Mouse (Mus musculus): ENCODE measurements at regions not wholly inside any gene's neighbourhood (a gene's known extent, or its start where the extent isn't known, plus 50 kb on each side); places are given as distances from the start of the nearest gene placed in this dataset.

DNA sequence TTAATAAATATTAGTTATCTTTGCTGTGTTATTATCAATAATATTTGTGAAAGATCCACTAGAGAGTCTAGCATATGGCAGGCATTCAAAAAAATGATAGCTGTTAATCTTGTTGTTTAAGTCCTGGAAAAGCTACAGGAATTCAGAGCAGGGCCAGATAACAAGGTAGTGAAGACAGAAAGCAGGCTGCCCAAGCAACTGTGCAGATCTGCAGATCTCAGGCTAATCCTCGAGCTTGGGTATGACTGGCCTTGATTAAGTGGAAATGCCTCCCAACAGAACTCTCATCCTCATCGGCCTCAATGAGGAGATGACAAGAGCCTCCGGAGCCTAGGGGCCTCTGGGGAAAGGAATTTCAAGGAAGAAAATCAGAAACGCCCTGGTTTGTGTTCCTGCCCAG lies 142.9 kb upstream of the Pkdcc start:
- 85% methylated on average over 4 of the region's 4 CpGs for WGBS

DNA sequence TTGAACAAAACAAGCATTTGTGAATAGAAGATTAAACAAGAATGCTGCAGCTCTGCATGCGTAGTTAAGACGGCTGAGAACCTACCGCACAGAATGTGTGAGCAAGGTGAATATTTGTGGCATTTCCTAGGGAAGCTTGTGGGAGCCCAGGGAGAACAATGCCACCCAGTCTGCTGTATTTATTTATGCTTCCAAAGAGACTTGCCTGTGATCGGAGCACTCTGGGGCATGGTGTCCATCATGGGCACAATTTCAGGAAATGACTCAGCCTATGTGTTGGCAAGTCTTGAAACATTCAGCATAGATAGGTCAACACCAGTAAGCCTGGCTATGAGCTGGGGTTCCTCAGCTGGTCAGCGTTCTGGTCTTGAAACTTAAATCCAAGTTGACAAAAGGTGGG lies 140.2 kb upstream of the Pkdcc start:
- TF ChIP-seq POLR2A (IDR thresholded peaks at IDR 0.05; ENCODE audit: insufficient read depth, low read depth, low read length) (no peak), CTCF (IDR thresholded peaks at IDR 0.05; ENCODE audit: insufficient read depth, low read depth, low read length) (no peak)
- H3K27ac ChIP-seq (ENCODE audit: insufficient read depth, low read depth, low read length), result no peak overlapping the region
- no peak overlapping the region for H3K4me3 ChIP-seq (ENCODE audit: insufficient read depth, low read depth, low read length)
- 62% methylated on average over 5 of the region's 5 CpGs for WGBS
- H3K4me1 ChIP-seq (ENCODE audit: control insufficient read depth, insufficient read depth, low read length), result no peaks in the 10 kb centered on the region

More for the DNA sequence above, 142.9 kb upstream of the Pkdcc start:
- Histone ChIP-seq H3K4me3 (ENCODE audit: insufficient read depth, low read depth, low read length) (no peak overlapping the region), H3K4me1 (ENCODE audit: control insufficient read depth, insufficient read depth, low read length) (no peaks in the 10 kb centered on the region), H3K27ac (ENCODE audit: insufficient read depth, low read depth, low read length) (no peak overlapping the region)
- no peak for TF ChIP-seq CTCF (IDR thresholded peaks at IDR 0.05; ENCODE audit: insufficient read depth, low read depth, low read length)
- TF ChIP-seq POLR2A (IDR thresholded peaks at IDR 0.05; ENCODE audit: insufficient read depth, low read depth, low read length), result no peak

DNA sequence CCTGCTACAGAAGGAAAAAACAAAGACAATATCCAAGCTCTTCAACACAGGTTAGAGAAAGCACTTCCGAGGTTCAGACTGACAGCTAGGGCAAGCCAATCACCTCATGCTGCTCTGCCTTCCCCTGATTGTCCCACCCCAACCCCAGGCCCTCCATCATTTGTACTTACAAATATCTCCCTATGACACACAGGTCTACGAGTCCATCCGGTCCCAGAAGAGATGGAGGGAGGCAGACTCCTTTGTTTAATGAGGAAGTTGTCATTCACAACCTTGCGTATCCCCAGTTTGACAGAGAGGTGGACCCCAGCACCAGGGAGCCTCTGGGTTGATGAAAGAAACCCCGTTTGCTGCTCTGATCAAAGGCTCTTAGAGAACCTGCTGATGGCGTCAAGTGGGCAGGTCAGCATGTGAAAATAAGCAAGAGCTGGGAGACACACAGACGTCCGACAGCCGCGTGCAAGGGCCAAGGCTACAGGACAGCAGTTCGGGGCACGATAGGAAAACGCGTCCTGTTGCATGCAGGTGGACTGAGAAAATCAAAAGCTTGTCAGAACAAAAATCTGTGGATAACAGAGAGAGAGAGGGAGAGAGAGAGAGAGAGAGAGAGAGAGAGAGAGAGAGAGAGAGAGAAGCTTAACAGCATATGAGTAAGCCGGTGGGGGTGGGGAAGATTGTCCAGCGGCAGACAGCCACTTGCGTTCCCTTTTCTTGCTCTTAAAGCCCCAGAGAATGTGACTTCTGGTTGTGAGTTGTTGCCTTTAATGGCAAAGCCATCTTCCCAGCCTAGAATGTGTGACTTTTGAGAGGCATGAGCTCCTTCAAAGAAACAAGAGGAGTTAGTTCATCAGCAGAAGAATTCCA lies 137.1 kb upstream of the Pkdcc start:
- Histone ChIP-seq H3K27ac (ENCODE audit: insufficient read depth, low read depth, low read length) (no peak overlapping the region), H3K4me3 (ENCODE audit: insufficient read depth, low read depth, low read length) (no peak overlapping the region), H3K4me1 (ENCODE audit: control insufficient read depth, insufficient read depth, low read length) (peaks cover 7% of the 10 kb centered on the region)
- WGBS, result 74% methylated on average over 17 of the region's 17 CpGs
- TF ChIP-seq CTCF (IDR thresholded peaks at IDR 0.05; ENCODE audit: insufficient read depth, low read depth, low read length) (no peak), POLR2A (IDR thresholded peaks at IDR 0.05; ENCODE audit: insufficient read depth, low read depth, low read length) (no peak)

DNA sequence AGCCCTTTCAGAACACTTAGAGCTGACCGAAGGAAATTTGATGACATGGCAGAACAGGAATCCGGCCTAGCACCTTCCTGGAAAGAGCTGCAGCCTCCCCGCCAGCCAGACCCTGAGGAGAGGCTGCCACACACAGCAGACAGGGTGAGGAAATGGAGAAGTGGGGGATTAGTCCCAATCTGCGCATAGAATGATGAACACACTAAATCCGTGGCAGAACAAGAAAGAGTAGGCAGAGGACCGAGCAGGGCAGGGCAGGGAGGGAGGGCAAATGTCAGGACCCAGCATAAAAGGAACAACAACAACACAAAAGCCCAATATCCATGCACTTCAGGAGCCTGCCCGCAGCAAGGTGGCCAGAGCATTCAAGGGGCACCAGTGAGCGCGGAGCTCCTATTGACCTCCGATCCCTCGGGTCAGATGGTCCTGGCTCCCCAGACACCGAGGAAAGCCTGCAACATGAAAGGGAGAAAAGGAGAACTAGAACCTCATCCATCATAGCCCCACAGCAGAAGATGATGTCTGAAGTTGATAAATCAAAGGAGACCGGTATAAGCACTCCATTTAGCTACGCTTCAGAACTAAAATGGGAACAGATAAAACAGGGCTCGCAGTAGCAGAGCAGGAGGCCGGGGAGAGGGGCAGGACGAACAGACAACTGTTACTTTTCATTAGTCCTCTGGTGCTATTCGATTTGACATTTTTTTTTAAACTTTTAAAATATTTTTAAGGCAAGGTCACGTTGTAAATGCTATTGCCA lies 136.3 kb upstream of the Pkdcc start:
- WGBS, result 78% methylated on average over 19 of the region's 19 CpGs
- no peak overlapping the region for H3K27ac ChIP-seq (ENCODE audit: insufficient read depth, low read depth, low read length)
- TF ChIP-seq CTCF (IDR thresholded peaks at IDR 0.05; ENCODE audit: insufficient read depth, low read depth, low read length), result no peak
- no peak for TF ChIP-seq POLR2A (IDR thresholded peaks at IDR 0.05; ENCODE audit: insufficient read depth, low read depth, low read length)
- peaks cover 7% of the 10 kb centered on the region for H3K4me1 ChIP-seq (ENCODE audit: control insufficient read depth, insufficient read depth, low read length)
- H3K4me3 ChIP-seq (ENCODE audit: insufficient read depth, low read depth, low read length), result no peak overlapping the region

DNA sequence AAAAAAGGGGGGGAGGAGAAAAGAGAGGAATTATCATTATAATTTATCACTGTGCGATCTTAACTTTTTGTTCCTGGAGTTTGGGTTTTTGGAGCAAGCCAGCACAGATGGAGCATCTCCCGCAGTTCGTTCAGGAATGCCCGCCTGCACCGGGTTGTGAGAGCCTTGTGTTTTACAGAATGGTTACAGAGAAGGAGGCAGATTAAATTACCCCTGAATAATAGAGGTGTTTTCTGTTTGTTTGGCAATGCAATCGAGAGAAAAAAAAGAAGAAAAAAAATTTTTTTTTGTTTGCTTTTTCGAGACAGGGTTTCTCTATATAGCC lies 135.8 kb upstream of the Pkdcc start:
- 66% methylated on average over 7 of the region's 7 CpGs for WGBS
- no peak overlapping the region for H3K27ac ChIP-seq (ENCODE audit: insufficient read depth, low read depth, low read length)
- TF ChIP-seq POLR2A (IDR thresholded peaks at IDR 0.05; ENCODE audit: insufficient read depth, low read depth, low read length) (no peak), CTCF (IDR thresholded peaks at IDR 0.05; ENCODE audit: insufficient read depth, low read depth, low read length) (no peak)

DNA sequence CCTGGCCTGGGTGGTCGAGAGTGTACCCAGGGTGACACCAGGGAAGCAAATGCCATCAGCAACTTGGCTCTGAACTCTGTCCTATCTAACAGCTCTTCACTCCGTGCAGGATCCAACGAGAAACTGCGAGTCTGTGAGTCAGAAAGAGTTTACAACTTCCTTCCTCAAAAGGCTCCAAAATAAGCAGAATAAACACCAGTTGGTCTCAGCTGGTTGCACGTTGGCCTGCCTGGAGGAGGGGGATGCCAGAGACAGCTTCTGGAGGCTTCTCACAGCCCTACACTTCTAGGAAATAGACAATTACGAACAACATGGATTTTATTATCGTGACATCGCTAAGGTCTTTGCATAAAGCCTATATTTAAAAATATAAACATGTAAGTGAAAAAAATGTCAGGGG lies 133.4 kb upstream of the Pkdcc start:
- H3K4me3 ChIP-seq (ENCODE audit: insufficient read depth, low read depth, low read length), result no peak overlapping the region
- 40% methylated on average over 8 of the region's 8 CpGs for WGBS
- no peak for TF ChIP-seq CTCF (IDR thresholded peaks at IDR 0.05; ENCODE audit: insufficient read depth, low read depth, low read length)
- peaks cover 7% of the 10 kb centered on the region for H3K4me1 ChIP-seq (ENCODE audit: control insufficient read depth, insufficient read depth, low read length)
- no peak overlapping the region for H3K27ac ChIP-seq (ENCODE audit: insufficient read depth, low read depth, low read length)

More for the DNA sequence above, 135.8 kb upstream of the Pkdcc start:
- H3K4me3 ChIP-seq (ENCODE audit: insufficient read depth, low read depth, low read length), result no peak overlapping the region
- H3K4me1 ChIP-seq (ENCODE audit: control insufficient read depth, insufficient read depth, low read length), result peaks cover 7% of the 10 kb centered on the region

DNA sequence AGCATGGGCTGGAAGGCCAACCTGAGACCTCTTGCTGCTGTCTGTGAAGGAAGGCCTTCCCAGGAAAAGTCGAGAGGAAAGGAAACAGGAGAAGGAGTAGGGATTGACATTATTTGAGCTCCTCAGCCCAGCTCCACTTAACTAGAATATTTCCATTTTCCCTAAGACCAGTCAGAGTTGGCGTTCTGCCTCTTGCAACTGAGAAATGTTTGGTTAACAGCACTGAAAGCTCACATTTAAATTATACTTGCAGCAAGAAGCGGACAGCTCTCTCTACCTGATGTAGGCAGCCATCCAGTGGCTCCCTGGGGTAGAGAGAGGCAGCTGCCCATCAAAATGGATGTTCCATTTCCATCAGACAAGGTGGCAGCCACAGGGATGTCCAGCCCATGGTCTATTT lies 131.6 kb upstream of the Pkdcc start:
- no peak overlapping the region for H3K27ac ChIP-seq (ENCODE audit: insufficient read depth, low read depth, low read length)
- TF ChIP-seq CTCF (IDR thresholded peaks at IDR 0.05; ENCODE audit: insufficient read depth, low read depth, low read length) (no peak), POLR2A (IDR thresholded peaks at IDR 0.05; ENCODE audit: insufficient read depth, low read depth, low read length) (no peak)
- H3K4me3 ChIP-seq (ENCODE audit: insufficient read depth, low read depth, low read length), result no peak overlapping the region
- 72% methylated on average over 3 of the region's 3 CpGs for WGBS
- peaks cover 7% of the 10 kb centered on the region for H3K4me1 ChIP-seq (ENCODE audit: control insufficient read depth, insufficient read depth, low read length)

DNA sequence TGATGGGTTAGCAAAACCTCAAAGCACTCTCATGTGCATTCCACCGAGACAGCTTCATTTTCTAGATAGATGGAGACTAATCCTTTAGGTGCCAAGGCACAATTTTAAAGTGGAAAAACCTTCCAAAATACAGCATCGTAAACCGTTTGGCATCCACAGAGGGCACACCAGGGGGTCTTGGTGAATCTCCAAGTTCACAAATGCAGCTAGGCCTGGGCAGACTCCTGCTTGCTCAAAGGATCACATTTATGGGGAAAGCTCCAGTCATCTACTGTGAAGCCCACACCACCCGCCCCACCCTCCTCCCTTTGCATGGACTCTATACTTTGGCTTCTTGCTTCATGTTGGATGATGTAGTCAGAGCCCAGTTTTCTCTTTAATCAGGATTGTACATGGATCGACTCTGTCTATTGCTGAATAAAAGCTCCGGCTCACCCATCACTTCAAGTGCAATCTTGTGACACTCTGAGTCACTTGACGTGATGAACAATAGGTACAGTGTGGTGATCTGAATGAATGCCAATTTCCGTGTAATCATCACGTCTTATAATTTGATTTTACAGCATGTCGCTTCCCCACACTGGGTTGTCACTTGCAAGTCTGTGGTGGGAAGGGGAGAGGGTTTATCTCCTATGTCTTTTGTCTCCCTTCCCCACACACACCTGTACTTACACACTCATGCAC lies 129.2 kb upstream of the Pkdcc start:
- WGBS, result 71% methylated on average over 10 of the region's 10 CpGs
- TF ChIP-seq POLR2A (IDR thresholded peaks at IDR 0.05; ENCODE audit: insufficient read depth, low read depth, low read length), result no peak
- no peak for TF ChIP-seq CTCF (IDR thresholded peaks at IDR 0.05; ENCODE audit: insufficient read depth, low read depth, low read length)
- H3K4me1 ChIP-seq (ENCODE audit: control insufficient read depth, insufficient read depth, low read length), result peaks cover 7% of the 10 kb centered on the region
- H3K27ac ChIP-seq (ENCODE audit: insufficient read depth, low read depth, low read length), result no peak overlapping the region
- H3K4me3 ChIP-seq (ENCODE audit: insufficient read depth, low read depth, low read length), result no peak overlapping the region

DNA sequence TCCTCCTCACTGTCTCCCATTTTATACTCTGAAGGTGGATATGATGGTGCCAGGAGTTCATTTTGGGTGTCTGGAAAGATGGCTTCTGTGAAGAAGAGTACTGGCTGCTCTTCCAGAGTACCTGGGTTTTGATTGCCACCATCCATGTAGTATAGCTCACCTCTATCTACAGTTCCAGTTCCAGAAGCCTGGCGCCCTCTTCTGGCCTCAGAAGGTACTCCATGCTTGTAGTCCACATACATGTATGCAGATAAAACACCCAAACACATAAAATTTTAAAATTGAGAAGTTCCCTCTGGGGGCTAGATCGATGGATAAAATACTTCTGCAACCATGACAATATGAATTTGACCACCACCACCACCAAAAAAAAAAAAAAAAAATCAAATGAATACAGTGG lies 128.4 kb upstream of the Pkdcc start:
- no peak for TF ChIP-seq POLR2A (IDR thresholded peaks at IDR 0.05; ENCODE audit: insufficient read depth, low read depth, low read length)
- no peak for TF ChIP-seq CTCF (IDR thresholded peaks at IDR 0.05; ENCODE audit: insufficient read depth, low read depth, low read length)
- 86% methylated on average over 2 of the region's 2 CpGs for WGBS
- Histone ChIP-seq H3K27ac (ENCODE audit: insufficient read depth, low read depth, low read length) (no peak overlapping the region), H3K4me1 (ENCODE audit: control insufficient read depth, insufficient read depth, low read length) (peaks cover 5% of the 10 kb centered on the region), H3K4me3 (ENCODE audit: insufficient read depth, low read depth, low read length) (no peak overlapping the region)

All from olfactory bulb, adult 2 months (tissue).